Mouse (Mus musculus) R1 (cell line): ENCODE results near the gene Snap91.

ENCODE experiments used
- DNase-seq: peaks from one replicate; pipeline ENCODE4 v3.0.0-alpha.2; 2018; ENCODE audit warnings: low read depth, low spot score

The Snap91 gene

DNA sequence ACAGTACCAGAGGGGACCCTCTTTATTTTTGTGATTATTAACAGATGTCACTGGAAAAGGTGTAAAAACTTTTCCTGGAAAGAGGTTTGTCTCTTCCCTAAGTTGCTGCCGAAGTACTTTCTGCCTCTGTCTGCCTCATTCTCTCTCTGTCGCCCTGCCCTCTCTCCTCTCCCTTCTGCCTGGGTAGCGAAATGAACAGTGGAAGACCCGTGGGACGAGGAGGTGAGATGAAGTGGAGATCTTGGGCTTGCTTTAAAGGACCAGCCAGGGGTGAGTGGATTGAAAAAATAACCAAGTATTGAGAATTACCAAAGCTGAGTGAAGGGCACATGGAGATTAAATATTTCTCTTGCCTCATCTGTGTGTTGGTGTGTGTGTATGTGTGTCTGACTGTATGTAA is 136.4 kb downstream of the Snap91 start:
- no peak for DNase-seq

- DNase-seq = peak; percentile 89
These were observed 137.2 kb downstream of the Snap91 start, which contains the start of gene Prss35 for GRCm38 (mm10) chr9:86742959-86743911. Gene Prss35 (plus strand): TSS chr9:86743649.

GRCm38 (mm10) chr9:86739971-86740370 is 140.5 kb downstream of the Snap91 start:
- peak; percentile 92 for DNase-seq

DNA sequence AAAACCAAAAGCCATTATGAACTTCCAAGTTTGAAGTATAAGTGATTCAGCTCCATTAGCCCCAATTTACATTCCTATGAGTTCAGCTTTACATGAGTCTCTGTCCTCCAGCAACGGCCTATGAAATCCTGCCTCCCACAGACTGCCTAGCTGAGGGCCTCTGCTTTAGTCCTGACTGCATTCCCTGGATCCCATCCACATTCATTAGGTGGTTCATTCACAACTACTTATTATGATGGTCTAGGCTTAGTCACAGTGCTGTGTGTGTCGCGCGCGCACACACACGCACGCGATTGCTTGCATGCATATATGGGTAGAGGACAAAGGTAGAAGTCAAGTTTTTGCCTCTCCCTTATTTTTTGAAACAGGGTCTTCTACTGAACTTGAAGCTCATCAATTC is 141.7 kb downstream of the Snap91 start:
- DNase-seq = no peak

DNA sequence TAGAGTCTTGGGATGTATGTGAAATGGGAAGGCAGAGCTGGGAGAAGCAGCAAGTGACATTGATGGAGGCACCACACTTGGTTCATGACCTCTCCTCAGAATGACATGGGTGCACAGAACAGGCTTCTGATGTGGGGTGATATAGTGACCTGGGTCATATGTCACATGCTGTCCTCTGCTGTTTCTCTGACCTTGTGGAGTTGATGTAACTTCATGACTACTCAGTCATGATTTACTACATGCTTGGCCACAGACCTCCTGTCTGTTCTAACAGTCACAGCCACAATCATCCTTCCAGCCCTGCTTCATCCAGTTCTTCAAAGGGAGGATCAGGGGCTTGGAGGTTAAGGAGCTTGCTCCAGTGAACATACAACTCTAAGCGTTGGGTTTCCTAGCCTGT is 142.4 kb downstream of the Snap91 start:
- no peak for DNase-seq

DNA sequence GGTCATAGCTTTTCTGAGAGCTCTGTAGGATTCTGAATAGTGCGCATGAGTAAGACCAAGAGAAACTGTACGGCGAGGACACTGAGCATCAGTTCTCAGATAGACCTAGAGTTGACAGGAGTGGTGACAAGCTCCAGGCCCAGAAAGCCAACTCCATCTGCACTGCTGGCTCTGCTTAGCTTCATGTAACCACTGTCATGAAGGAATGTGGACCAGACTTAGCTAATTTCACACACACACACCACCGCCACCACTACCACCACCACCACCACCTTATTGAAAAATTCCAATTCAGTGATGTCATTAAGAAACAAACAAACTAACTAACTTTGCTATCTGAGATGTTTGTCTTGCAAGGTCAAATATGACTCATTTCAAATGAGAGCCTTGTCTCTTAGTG is 143.5 kb downstream of the Snap91 start:
- no peak for DNase-seq

GRCm38 (mm10) chr9:86734795-86735194 is 145.7 kb downstream of the Snap91 start:
- DNase-seq = no peak

- no peak for DNase-seq
These were observed 146.1 kb downstream of the Snap91 start for GRCm38 (mm10) chr9:86734357-86734756.

- DNase-seq = no peak
These were observed 150.6 kb downstream of the Snap91 start for GRCm38 (mm10) chr9:86729811-86730210.

DNA sequence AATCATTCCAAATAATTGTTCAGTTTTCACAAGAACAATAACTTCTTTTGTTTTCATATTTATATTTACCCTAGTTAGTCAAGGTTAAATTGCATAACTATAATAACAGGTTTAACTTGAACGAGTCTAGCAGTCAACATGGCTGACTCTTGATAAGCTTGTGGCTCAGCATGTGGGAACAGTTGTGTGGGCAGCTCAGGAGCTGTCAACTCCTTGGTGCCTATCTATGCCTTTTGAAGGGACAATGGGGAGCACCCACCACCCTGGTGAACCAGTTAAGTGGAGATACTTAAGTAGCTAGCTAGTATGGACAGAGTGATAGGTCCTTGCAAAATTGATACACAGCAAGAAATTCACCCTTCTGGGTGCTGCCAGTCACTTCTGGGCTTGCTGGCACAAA is 151.4 kb downstream of the Snap91 start:
- no peak for DNase-seq

GRCm38 (mm10) chr9:86728214-86728814 is 152.1 kb downstream of the Snap91 start:
- no peak for DNase-seq

GRCm38 (mm10) chr9:86726381-86726720 is 154.1 kb downstream of the Snap91 start:
- DNase-seq = no peak

GRCm38 (mm10) chr9:86725604-86726380 is 154.7 kb downstream of the Snap91 start:
- no peak for DNase-seq

DNA sequence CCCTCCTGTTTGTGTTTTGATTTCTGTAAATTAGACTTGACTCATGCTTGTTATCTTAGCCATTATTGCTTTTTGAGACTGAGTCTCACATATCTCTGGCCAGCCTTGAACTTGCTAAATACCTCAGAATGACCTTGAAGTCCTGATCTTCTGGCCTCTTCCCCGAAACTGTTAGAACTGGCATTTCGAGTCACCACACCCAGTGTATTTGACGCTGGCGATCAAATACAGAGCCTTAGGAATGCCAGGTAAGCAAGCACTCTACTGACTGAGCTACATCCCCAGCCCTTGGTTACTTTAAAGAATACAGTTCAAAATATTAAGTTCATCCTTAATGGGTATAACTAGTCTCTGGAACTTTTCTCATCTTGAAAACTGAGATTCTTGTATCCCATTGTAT is 155.4 kb downstream of the Snap91 start:
- DNase-seq = peak; percentile 62

GRCm38 (mm10) chr9:86720794-86721193 is 159.7 kb downstream of the Snap91 start:
- peak; percentile 48 for DNase-seq

DNA sequence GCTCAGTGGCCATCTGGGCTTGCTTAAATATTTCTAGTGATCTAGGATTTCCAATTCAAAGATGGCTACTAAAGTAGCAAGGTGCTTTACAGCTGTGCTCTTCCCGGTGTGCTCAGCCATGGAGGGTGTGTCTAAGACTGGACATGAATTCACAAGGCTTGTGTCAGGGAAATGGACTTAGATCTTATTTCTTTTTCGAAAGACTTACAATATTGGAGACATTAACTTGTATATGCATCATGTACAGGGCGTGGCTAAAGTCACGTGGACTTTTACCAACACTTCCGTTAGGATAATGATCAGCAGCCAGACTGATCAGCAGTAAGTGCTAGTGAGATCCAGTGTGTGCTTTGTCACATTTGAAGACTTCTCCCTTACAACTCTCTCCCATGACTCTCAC is 160.2 kb downstream of the Snap91 start:
- DNase-seq = no peak

DNA sequence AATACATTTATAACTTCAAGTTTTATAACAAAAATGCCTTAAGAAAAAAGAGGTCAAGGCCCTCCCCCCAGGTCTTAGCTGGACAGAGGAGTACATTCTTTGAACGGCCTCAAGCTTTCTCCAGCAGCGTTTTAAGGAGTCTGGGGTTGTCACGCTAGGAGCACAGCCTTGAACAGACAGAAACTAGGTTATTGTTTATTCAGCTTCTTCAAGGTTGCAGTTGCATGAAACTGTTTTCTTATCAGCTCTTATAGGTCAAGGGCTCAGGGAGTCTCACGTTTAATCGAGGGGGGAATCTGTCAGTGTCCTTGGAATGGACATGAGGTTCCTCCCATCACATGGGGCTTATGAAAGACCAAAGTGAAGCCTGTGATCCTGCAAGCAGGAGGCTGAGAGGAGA is 163.3 kb downstream of the Snap91 start:
- DNase-seq = no peak

DNA sequence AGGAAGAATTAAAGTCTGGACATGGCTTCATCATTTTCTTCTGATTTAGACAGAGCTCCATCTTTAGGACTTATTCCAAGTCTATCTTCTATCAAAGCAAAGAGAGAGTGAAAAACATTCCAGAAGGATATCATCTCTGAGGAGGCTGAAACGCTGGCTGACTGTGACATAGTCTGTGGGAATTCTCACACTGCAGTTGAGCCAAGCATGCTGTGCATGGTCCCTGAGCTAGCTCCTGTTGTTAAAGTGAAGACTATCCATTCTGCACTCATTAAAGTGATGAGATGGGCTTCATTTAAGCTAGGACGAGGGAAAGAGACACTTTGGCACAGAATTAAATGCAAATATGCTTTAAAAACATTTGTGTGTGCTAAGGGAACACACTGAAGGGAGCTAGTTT is 163.9 kb downstream of the Snap91 start:
- no peak for DNase-seq
